Mouse (Mus musculus) B cell, adult 2 months (primary cell): ENCODE results near the gene Calr3.

ENCODE experiments used
- DNase-seq, 2 experiments: peaks; one replicate each; pipeline ENCODE4 v3.0.0; 2022

Gene Calr3

GRCm38 (mm10) chr8:72434952-72435351 is 8.7 kb downstream of the Calr3 start:
- no peak for DNase-seq

- peak; percentile 75 to 76 for DNase-seq
These were observed 14.0 kb downstream of the Calr3 start for GRCm38 (mm10) chr8:72429676-72430075.

- DNase-seq = peak; percentile 37 to 40
These were observed 20.7 kb downstream of the Calr3 start for GRCm38 (mm10) chr8:72422926-72423325.

- peak; percentile 98 to 99 for DNase-seq
These were observed 22.0 kb downstream of the Calr3 start, which contains the start of gene Eps15l1 for GRCm38 (mm10) chr8:72421362-72422335. Eps15l1 (minus strand) TSS chr8:72421460.

GRCm38 (mm10) chr8:72420571-72421361 is 22.9 kb downstream of the Calr3 start:
- peak; percentile 51 to 57 for DNase-seq

GRCm38 (mm10) chr8:72418073-72418472 is 25.6 kb downstream of the Calr3 start:
- no peak for DNase-seq

- no peak for DNase-seq
These were observed 28.4 kb downstream of the Calr3 start for GRCm38 (mm10) chr8:72415252-72415651.

GRCm38 (mm10) chr8:72413839-72414238 is 29.8 kb downstream of the Calr3 start:
- no peak for DNase-seq

GRCm38 (mm10) chr8:72409443-72409842 is 34.2 kb downstream of the Calr3 start:
- no peak for DNase-seq

- no peak for DNase-seq
These were observed 35.8 kb downstream of the Calr3 start for GRCm38 (mm10) chr8:72407878-72408277.

GRCm38 (mm10) chr8:72402981-72403380 is 40.7 kb downstream of the Calr3 start:
- DNase-seq = no peak

- DNase-seq = no peak
These were observed 42.3 kb downstream of the Calr3 start for GRCm38 (mm10) chr8:72401381-72401780.

GRCm38 (mm10) chr8:72385737-72386136 is 57.9 kb downstream of the Calr3 start:
- DNase-seq = no peak

GRCm38 (mm10) chr8:72382395-72382794 is 61.3 kb downstream of the Calr3 start:
- DNase-seq = peak; percentile 37 to 44

- no peak for DNase-seq
These were observed 63.0 kb downstream of the Calr3 start for GRCm38 (mm10) chr8:72380656-72381055.

- DNase-seq = no peak
These were observed 66.8 kb downstream of the Calr3 start for GRCm38 (mm10) chr8:72376900-72377299.

- no peak for DNase-seq
These were observed 67.4 kb downstream of the Calr3 start for GRCm38 (mm10) chr8:72376309-72376708.

- DNase-seq = no peak
These were observed 68.5 kb downstream of the Calr3 start for GRCm38 (mm10) chr8:72375161-72375560.
